Mouse (Mus musculus) MEL (cell line): Measurements from ENCODE around the gene Frmd4b.

Source experiments
- EP300 ChIP-seq, 2 experiments: IDR thresholded peaks; 2 replicates each; pipeline ENCODE4 v1.6.1; 2011; ENCODE audit warnings: improper control_type of control experiment in 2 of 2, low read length in 2 of 2, low read depth in 1 of 2, mild to moderate bottlenecking in 1 of 2
- MEF2A ChIP-seq: IDR thresholded peaks from 2 replicates; pipeline ENCODE4 v1.6.1; 2014; ENCODE audit warnings: low read depth, mild to moderate bottlenecking, inconsistent platforms, low read length, improper control_type of control experiment; ENCODE audit not compliant: poor library complexity, insufficient replicate concordance, severe bottlenecking; ENCODE audit errors: extremely low read depth
- NELFE ChIP-seq: IDR thresholded peaks from 2 replicates; pipeline ENCODE4 v1.6.1; 2011; ENCODE audit warnings: low read depth, low read length, improper control_type of control experiment
- USF1 ChIP-seq: IDR thresholded peaks from 2 replicates; pipeline ENCODE4 v1.6.1; 2014; ENCODE audit warnings: low read depth, mild to moderate bottlenecking, inconsistent platforms, low read length, improper control_type of control experiment, moderate library complexity

DNA sequence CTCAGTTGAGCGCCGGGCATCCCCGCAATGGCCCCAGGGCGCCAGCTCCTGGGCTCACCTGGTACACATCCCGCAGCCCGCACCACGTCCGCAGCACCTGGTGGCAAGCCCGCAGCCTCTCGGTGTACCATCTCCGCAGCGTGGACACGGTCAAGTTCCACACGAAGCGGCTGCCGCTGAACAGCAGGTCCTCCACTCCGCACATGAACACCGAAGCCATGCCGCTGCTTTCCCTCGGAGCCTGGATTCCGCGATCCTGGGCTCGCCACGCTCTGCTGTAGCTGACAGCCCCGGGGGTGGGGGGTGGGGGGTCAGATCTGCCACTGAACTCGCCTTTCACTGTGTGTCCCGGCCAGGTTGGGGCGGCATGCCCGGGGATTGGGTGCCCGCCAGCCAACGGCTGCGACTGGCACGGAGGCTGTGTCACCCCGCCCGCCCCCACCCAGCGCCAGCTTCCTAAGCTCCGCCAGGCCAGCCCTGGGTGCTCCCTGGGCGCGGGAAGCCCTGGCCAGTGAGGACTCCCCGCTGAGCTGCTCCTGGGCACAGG is 129.7 kb downstream of the Frmd4b start:
- TF ChIP-seq EP300 (IDR thresholded peaks at IDR 0.05; ENCODE audit: low read depth in 1 of 2, low read length in 2 of 2) (no peak), MEF2A (no peak), USF1 (no peak), NELFE (no peak)
